Mouse (Mus musculus): Measurements from ENCODE around the gene Osbpl9. TPM values are rescaled to one million over a fixed set of nuclear protein-coding genes. Genes with fewer than 3 reads are reported as not detected.

The Osbpl9 gene
- 90.1 and 92.1 TPM in 2 replicates for polyA plus RNA-seq (2015; fragmentation: Nextera tagmentation; extraction: Ambion mirVana)

DNA sequence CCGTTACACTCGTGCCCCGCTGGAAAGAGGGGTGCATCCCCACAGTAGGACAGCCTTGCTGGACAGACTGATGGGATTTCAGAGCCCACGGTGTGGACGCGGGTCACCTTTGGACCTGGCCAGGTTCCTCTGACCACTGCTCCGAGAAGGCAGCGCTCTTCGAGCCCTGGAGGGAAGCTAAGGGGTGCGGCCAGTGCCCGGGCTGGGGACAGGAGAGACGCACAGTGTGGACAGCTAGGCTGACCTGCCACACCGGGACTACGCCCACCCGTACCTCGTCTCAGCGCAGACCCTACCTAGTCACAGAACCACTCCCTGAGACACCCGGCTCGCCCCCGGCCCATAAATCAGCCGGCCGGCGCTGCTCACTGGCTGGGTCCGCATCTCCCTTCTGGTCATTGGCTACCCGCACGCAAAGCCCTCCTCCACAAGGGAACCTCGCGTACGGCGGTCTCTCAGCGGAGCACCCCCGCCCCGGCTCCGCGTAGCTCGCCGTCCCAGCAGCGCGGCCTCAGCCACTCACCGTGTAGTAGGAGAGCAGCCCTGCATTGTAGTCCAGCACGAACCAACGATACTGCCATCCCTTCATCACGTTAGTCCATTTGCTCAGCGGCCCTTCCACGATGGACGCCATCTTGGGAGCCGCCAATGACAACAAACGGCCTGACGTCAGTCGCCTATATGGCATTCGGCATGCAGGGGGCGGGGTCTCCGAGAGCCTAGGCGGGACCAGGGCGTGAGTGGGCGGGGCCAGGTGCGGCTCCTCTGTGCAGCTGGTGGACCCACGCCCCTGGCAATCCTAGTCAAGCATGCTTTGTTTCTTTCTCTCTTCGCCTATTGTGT, at the start of gene Osbpl9:
Osbpl9 (minus strand) TSS at position 691 of the 843 bp plus-strand sequence.
- whole genome bisulfite sequencing: under 1% methylated on average over 59 of the region's 59 CpGs
- ATAC-seq (ENCODE audit: low FRiP score): peak; percentile 98
- H3K27ac ChIP-seq: peak within 1 kb of the TSS; percentile 97
- H3K27me3 ChIP-seq: no peaks in the 10 kb centered on the region
- H3K36me3 ChIP-seq: peaks cover 9% of the 10 kb centered on the region; the same call in 1 of the 2 replicates
- H3K9ac ChIP-seq: peak within 1 kb of the TSS; percentile 95
- peaks cover 33% of the 10 kb centered on the region for H3K4me1 ChIP-seq (replicated peaks)
- H3K9me3 ChIP-seq: no peaks in the 10 kb centered on the region
- H3K4me2 ChIP-seq: peak within 1 kb of the TSS; percentile 83
- H3K4me3 ChIP-seq: peak within 1 kb of the TSS; percentile 94

DNA sequence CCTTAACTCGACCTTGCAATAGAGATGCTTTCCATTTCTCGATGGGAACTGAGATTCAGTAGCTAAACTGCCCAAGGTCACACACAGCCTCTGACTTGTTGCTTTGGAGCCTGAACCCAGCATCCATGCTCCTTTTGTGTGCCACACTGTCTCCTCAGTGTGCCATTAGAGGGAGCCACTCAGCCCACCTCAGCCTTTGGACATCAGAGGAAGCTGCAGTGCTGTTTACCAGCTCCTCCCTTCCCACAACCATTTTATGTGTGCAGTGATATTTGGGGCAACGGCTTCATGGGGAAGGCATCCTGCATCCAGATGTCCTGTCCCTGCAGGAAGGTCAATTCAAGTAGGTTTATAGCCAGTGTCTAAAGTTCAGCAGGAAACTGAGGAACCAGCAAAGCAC, 49.5 kb upstream of the Osbpl9 start:
- Histone ChIP-seq H3K27me3 (no peaks in the 10 kb centered on the region), H3K4me3 (no peak overlapping the region), H3K27ac (no peak overlapping the region), H3K4me1 (replicated peaks) (no peaks in the 10 kb centered on the region), H3K9ac (no peak overlapping the region), H3K9me3 (no peaks in the 10 kb centered on the region), H3K4me2 (no peak overlapping the region), H3K36me3 (no peaks in the 10 kb centered on the region)
- ATAC-seq (ENCODE audit: low FRiP score): no peak
- 49% methylated on average over 3 of the region's 3 CpGs for WGBS

DNA sequence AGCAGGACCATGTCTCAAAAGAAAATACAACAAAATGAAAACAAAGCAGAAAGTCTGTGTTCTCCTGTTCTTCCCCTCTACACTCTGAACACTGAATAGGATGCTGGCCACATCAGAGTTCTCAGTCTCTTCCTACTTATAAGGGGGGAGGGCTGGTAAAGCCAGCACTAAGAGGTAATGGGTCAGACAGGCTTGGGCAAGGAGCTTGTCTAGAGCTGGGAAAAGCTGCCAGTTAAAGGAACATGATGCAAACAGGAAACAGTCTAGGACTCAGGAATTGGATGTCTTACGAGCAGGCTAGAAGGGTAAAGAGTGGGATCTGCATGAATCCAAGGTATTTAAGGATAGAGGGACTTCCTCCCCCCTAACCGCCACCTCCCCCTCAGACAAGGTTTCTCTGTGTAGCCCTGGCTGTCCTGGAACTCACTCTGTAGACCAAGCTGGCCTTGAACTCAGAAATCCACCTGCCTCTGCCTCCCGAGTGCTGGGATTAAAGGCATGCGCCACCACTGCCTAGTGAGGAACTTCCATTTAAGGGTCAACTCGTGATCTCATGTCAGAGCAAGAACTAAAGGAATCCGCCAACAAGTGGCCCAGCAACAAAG, 43.0 kb upstream of the Osbpl9 start:
- H3K27ac ChIP-seq: no peak overlapping the region
- no peak overlapping the region for H3K4me3 ChIP-seq
- H3K4me2 ChIP-seq: no peak overlapping the region
- H3K36me3 ChIP-seq: no peaks in the 10 kb centered on the region
- ATAC-seq (ENCODE audit: low FRiP score): no peak
- H3K27me3 ChIP-seq: no peaks in the 10 kb centered on the region
- no peaks in the 10 kb centered on the region for H3K9me3 ChIP-seq
- 89% methylated on average over 6 of the region's 6 CpGs for WGBS
- H3K9ac ChIP-seq: no peak overlapping the region
- H3K4me1 ChIP-seq (replicated peaks): peaks cover 10% of the 10 kb centered on the region; the same call in 1 of the 2 replicates

DNA sequence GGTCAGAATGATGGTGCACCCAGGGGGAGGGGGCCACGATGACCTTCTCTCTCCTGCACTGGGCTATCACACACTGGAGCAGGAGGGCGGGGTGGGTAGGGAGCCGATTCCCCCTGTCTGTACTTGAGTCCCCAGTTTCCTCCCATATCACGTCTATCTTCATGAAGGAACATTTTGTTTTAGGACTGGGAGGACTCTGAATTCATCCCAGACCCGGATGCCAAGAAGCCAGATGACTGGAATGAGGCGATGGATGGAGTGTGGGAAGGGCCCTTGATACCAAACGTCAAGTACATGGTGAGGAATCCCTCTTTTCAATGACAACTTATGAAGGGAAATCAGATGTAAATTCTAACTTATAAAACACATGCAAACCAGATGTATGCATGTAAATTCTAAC, 42.4 kb upstream of the Osbpl9 start:
- no peaks in the 10 kb centered on the region for H3K27me3 ChIP-seq
- no peaks in the 10 kb centered on the region; the same call in 1 of the 2 replicates for H3K9me3 ChIP-seq
- H3K36me3 ChIP-seq: no peaks in the 10 kb centered on the region
- H3K9ac ChIP-seq: no peak overlapping the region
- no peak for ATAC-seq (ENCODE audit: low FRiP score)
- peaks cover 10% of the 10 kb centered on the region; the same call in 1 of the 2 replicates for H3K4me1 ChIP-seq (replicated peaks)
- no peak overlapping the region for H3K4me3 ChIP-seq
- no peak overlapping the region for H3K27ac ChIP-seq
- 88% methylated on average over 7 of the region's 7 CpGs for WGBS
- no peak overlapping the region for H3K4me2 ChIP-seq

DNA sequence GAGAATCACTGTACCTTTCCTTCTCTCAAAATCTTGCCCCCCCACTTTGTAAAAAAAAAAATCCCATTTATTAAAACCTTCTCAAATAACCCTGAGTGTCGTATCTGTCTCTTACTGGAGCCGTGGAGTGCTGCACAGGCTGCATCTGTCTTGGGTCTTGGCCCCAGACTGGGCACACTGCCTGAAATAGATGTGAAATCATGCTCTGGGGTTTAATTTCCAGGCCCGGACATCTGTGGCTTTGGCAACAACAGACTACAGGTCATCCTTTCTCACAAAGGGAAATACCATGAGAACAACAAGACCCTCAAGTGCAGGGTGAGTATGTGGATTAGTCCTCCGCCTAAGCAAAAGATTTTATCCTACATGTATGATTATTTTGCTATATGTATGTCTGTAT, 39.9 kb upstream of the Osbpl9 start:
- Histone ChIP-seq H3K4me1 (replicated peaks) (peaks cover 19% of the 10 kb centered on the region), H3K36me3 (no peaks in the 10 kb centered on the region), H3K4me3 (no peak overlapping the region), H3K4me2 (no peak overlapping the region), H3K27ac (0 out of 2 replicates have a peak overlapping the region, but pooled peaks have one; percentile 52), H3K9ac (no peak overlapping the region), H3K9me3 (no peaks in the 10 kb centered on the region; the same call in 1 of the 2 replicates), H3K27me3 (no peaks in the 10 kb centered on the region)
- peak; percentile 50; the same call in 1 of the 2 replicates for ATAC-seq (ENCODE audit: low FRiP score)
- 43% methylated on average over 4 of the region's 4 CpGs for WGBS

DNA sequence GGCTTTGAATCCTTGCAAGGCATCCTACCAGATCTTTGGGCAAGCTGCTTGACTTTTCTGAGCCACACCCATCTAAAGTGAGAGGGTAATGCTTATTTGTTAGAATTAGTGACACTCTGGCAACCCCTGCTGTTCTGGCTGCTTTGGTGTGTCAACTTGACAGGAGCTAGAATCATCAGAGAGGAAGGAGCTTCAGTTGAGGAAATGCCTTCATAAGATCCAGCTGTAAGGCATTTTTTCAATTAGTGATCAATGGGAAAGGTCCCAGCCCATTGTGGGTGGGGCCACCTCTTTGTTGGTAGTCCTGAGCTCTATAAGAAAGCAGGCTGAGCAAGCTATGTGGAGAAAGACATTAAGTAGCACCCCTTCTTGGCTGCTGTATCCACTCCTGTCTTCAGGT, 39.1 kb upstream of the Osbpl9 start:
- H3K27ac ChIP-seq: peak overlapping the region; percentile 52; the same call in 1 of the 2 replicates
- H3K9me3 ChIP-seq: no peaks in the 10 kb centered on the region; the same call in 1 of the 2 replicates
- no peak for ATAC-seq (ENCODE audit: low FRiP score)
- H3K9ac ChIP-seq: no peak overlapping the region
- H3K4me3 ChIP-seq: no peak overlapping the region
- H3K4me1 ChIP-seq (replicated peaks): peaks cover 26% of the 10 kb centered on the region
- no peak overlapping the region for H3K4me2 ChIP-seq
- no peaks in the 10 kb centered on the region for H3K36me3 ChIP-seq
- no peaks in the 10 kb centered on the region for H3K27me3 ChIP-seq

DNA sequence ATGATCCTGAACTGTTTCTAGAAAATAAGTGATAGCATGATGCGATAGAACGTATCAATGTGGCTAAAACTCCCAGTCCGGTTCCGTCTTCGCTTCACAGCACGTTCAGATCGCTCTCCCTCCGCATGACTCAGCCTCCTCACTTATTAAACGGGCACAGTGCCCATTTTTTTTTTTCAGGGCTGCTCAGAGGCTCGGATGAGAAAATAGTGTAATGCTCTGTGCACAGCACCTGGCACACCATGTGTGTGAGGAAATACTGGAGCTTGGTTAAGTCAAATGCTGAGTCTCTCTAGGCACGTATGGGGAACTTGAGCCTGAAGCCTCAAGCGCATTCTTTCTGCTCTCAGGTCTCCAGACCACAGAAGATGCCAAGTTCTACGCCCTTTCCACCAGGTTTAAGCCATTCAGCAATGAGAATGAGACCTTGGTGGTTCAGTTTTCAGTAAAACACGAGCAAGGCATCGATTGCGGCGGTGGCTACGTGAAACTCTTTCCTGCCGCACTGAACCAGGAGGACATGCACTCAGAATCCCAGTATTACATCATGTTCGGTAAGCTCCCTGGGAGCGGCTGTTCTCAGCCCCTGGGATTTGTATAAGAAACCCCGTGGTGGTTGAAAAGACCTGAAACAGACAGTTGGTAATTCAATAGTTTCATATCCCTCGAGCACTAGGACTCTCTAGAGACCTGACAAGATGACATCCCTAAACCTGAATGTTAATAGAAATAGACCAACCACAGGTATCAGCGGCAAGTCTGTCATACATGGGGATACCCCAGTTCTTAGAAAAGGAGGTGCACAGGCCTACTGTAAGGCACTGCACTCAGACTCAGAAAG, 36.6 kb upstream of the Osbpl9 start:
- Histone ChIP-seq H3K4me3 (no peak overlapping the region), H3K9ac (no peak overlapping the region), H3K36me3 (no peaks in the 10 kb centered on the region), H3K27ac (no peak overlapping the region), H3K27me3 (no peaks in the 10 kb centered on the region), H3K4me1 (replicated peaks) (peaks cover 46% of the 10 kb centered on the region), H3K9me3 (no peaks in the 10 kb centered on the region; the same call in 1 of the 2 replicates), H3K4me2 (no peak overlapping the region)
- WGBS: 75% methylated on average over 24 of the region's 24 CpGs
- no peak for ATAC-seq (ENCODE audit: low FRiP score)

DNA sequence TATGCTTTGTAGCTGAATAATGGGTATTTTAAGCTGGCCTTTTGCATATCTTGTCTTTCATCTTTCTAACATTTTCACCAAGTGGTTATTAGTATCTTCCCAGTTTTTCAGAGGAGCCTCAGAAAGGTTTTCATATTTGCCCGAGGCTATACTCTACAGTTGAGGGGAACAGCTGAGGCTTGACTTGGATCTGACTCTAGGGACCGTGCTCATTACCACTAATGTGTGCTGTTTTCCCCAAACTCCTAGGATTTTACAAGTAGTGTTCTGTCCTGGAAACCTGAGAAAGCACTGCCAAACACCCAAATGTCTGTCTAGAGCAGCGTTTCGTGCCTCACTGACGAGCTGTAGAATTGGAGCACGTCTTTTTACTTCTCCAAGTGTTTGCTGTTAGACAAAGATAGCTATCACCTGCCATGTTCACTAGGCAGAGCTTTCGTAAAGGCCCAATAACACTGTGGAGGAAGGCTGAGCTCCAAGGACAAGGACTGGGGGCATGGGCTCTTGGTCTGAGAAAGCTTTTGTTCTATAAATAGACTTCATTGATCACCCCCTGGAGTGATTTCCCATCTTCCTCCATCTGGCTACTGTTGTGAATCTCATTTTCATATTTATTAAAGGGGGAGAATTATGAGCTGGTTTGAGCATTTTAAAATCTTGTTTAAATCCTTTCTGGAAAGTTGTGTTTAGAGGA, 34.3 kb upstream of the Osbpl9 start:
- 0 out of 2 replicates have a peak, but pooled peaks have one; percentile 41 for ATAC-seq (ENCODE audit: low FRiP score)
- peaks cover 40% of the 10 kb centered on the region for H3K4me1 ChIP-seq (replicated peaks)
- 51% methylated on average over 7 of the region's 7 CpGs for whole genome bisulfite sequencing

DNA sequence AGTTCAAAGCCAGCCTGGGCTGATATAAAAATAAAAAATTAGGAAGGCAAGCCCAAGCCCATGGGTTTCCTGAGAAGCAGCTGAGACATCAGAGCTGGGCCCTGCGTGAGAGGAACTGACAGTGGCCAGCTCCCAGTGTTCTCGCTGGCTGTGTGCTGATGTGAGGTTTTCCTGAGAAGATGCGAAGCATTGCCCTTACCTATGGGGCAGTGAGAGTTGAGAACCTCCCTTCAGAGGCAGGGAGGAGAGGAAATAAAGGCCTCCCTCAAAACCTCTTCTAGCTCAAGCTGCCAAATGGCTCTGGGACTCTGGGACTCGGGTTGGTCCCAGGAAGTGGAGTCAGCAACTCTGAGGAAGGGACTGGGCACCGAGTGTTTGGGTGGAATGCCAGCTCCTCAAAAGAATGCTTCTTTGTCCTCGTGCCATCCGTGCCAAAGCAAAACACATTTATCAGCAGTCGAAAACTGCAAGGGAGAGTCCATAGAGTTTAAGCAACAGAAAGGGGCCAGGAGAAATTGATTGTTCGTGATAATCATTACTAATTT, 32.8 kb upstream of the Osbpl9 start:
- 0 out of 2 replicates have a peak, but pooled peaks have one; percentile 41 for ATAC-seq (ENCODE audit: low FRiP score)
- no peak overlapping the region for H3K9ac ChIP-seq
- peak overlapping the region; percentile 82 for H3K27ac ChIP-seq
- no peaks in the 10 kb centered on the region for H3K36me3 ChIP-seq
- WGBS: 67% methylated on average over 9 of the region's 9 CpGs
- H3K4me3 ChIP-seq: no peak overlapping the region
- no peaks in the 10 kb centered on the region; the same call in 1 of the 2 replicates for H3K9me3 ChIP-seq
- no peak overlapping the region for H3K4me2 ChIP-seq
- peaks cover 37% of the 10 kb centered on the region for H3K4me1 ChIP-seq (replicated peaks)
- no peaks in the 10 kb centered on the region for H3K27me3 ChIP-seq

More for the DNA sequence above, 34.3 kb upstream of the Osbpl9 start:
- Histone ChIP-seq H3K27ac (peak overlapping the region; percentile 82), H3K9me3 (no peaks in the 10 kb centered on the region; the same call in 1 of the 2 replicates), H3K4me3 (no peak overlapping the region), H3K27me3 (no peaks in the 10 kb centered on the region), H3K4me2 (no peak overlapping the region), H3K36me3 (no peaks in the 10 kb centered on the region), H3K9ac (no peak overlapping the region)

DNA sequence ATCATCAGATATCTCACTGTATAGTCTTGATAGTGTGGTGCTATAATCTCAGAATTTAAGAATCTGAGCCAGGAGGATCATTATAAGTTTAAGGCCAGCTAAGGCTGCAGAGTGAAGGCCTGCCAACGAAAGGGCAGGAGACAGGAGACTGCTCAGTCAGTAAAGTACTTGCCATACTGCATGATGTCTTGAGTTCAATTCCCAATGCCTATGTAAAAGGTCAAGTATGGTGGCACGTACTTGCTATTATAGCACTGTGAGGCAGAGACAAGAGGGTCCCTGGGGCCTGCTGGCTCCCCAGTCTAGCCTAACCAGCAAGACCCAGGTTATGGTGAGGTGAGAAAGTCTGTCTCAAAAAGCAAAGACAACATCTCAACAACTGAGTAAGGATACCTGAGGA, 32.1 kb upstream of the Osbpl9 start, which contains the start of gene Calr4:
Calr4 (plus strand) TSS at position 301 of the 400 bp plus-strand sequence.
- H3K4me2 ChIP-seq: no peak within 1 kb of the TSS
- peaks cover 42% of the 10 kb centered on the region for H3K4me1 ChIP-seq (replicated peaks)
- no peaks in the 10 kb centered on the region for H3K9me3 ChIP-seq
- no peaks in the 10 kb centered on the region for H3K36me3 ChIP-seq
- ATAC-seq (ENCODE audit: low FRiP score): no peak
- H3K27ac ChIP-seq: peak within 1 kb of the TSS; percentile 82
- H3K27me3 ChIP-seq: no peaks in the 10 kb centered on the region
- H3K9ac ChIP-seq: no peak within 1 kb of the TSS
- 94% methylated on average over 2 of the region's 2 CpGs for WGBS
- H3K4me3 ChIP-seq: no peak within 1 kb of the TSS

DNA sequence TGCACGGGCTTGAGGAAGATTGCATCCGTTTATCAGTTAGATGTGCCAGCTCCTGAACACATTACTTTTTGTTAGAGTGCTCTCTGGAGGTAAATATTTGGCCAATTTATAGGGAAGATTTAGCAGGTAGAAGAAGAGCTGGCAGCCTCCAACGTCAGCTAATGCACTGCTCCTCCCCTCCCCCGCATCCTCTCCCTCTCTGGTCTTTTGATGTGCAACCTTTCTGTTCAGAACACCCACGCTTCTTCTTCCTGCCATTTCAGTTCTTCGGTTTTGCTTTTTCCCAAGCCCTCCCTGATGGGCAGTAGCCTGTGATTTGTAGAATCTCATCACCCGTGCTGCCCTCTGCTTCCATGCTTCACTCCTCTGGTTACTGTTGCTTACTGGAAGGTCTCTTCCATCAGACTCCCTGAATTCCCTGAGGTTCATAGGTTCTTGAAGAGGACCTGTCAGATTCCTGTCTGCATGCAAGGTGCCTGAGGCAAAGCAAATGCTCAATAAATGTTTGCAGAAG, 27.8 kb upstream of the Osbpl9 start:
- Histone ChIP-seq H3K4me1 (replicated peaks) (peaks cover 25% of the 10 kb centered on the region), H3K27me3 (no peaks in the 10 kb centered on the region), H3K4me3 (no peak overlapping the region), H3K9ac (no peak overlapping the region), H3K36me3 (no peaks in the 10 kb centered on the region), H3K4me2 (no peak overlapping the region), H3K27ac (no peak overlapping the region), H3K9me3 (no peaks in the 10 kb centered on the region)
- WGBS: 55% methylated on average over 7 of the region's 7 CpGs
- no peak for ATAC-seq (ENCODE audit: low FRiP score)
